Mouse (Mus musculus): ENCODE measurements around the gene Tmem120b.

Tmem120b gene

GRCm38 (mm10) chr5:123125638-123126406 is 57.6 kb downstream of the Tmem120b start:
- peak; percentile 76 to 81 for DNase-seq (ENCODE audit: inconsistent age in 2 of 2, low spot score in 1 of 2)

- no peak for DNase-seq (ENCODE audit: inconsistent age in 2 of 2, low spot score in 1 of 2)
Measured at GRCm38 (mm10) chr5:123127031-123127430, 58.8 kb downstream of the Tmem120b start.

DNA sequence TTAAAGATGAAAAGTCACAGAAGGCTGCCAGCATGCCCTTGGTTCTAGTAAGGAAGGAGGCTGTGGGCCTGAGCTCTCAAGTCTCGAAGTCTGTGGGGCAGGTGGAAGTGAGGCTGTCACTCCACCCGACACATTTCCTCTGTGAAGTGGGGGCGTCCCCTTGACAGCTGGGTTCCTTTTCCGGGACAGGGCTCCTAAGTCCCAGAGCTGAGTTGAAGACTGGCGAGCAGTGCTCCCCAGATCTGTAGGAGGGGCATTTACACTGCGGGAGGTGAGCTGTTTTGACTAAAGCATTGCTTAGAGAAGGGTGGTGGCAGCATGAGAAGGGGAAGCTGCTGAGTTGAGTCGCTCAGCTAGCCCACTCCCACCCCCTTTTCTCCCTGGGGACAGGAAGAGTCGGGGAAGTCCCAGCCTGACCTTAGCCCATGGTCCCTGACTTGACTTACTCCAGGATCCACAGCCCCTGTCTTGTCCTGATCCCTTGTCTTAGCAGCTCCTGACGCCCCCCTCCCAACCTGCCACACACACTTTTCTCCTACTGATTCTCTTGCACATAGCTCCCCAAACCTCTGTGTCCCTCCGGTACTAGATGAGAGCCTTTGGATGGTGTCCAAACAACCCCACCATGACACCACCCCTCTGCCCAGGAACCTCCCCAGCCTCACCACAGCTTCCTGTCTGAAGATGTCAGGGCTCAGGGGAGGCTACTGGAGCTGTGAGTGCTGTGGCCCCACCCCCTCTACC is 60.4 kb downstream of the Tmem120b start:
- peak; percentile 15 to 46 for DNase-seq (ENCODE audit: inconsistent age in 2 of 2, low spot score in 1 of 2)

DNA sequence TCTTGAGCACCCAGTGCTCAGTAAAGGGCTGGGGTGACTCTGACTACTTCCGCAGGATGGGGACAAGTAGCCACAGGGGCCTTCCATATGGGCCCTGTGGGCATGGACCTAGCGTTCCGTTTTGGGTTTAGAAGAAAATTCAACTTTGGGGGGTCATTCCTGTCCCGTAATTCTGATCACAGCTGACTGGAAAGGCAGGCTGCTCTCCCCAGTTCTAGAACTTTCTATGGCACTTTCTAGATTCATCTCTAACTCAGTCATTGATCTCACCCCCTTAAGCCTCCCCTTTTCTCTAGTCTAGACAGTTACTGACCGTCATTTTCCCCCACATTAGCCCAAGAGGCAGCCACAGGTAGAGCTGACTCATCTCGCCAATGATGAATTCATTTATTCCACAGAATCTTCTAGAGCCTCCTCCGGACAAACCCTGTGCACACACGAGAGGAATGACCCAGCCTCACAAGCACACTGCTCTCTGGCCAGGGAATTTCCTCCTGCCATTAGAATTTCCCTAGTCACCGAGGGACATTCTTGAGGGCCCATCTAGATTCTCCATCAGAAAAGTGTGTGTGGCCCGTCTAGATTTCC is 61.0 kb downstream of the Tmem120b start:
- no peak for DNase-seq (ENCODE audit: inconsistent age in 2 of 2, low spot score in 1 of 2)

GRCm38 (mm10) chr5:123130030-123130813 is 62.0 kb downstream of the Tmem120b start:
- DNase-seq (ENCODE audit: inconsistent age in 2 of 2, low spot score in 1 of 2) = no peak

GRCm38 (mm10) chr5:123130814-123131148 is 62.6 kb downstream of the Tmem120b start:
- peak in 1 of 2 experiments; percentile 16 for DNase-seq (ENCODE audit: inconsistent age in 2 of 2, low spot score in 1 of 2)

DNA sequence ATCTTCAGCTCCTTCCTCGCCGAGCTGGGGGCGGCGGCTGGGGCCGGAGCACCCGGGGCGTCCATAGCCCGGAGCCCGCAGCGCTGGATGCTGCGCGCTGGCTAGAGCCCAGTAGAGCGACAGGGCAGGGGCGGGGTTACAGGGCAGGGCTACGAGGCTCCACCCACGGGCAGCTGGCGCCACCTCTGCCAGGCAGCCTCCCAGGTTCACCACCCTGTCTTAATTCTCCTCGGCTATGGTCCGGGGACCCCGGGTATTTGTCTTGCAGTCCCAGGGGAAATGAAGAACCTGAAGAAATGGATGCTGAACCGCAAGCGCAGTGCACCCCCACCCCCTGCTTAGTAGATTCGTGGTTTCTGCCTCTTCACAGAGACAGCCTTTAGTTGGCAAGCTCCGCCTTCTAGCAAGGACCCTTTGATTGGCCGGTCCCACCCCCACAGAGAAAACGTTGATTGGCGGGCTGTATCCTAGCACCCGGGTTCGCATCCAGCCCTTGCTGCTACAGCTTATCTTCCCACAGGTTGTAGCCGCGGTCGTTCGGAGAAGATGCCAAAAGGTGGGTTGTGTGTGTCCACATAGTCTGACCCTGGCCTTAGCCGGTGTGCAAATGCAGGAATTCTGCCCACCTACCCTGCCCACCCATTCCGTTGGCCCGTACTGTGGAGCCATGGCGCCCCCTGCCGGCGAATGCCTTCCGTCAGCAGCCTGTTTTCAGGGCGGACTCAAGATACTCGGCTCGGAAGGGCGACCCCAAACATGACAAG is 64.3 kb downstream of the Tmem120b start, which contains the start of gene Rhof:
Gene Rhof, minus strand, starts transcription at position 385 of the 764 bp plus-strand sequence.
- DNase-seq (ENCODE audit: inconsistent age in 2 of 2, low spot score in 1 of 2) = peak; percentile 90 to 94

GRCm38 (mm10) chr5:123133083-123133783 is 65.0 kb downstream of the Tmem120b start:
- peak; percentile 89 to 98 for DNase-seq (ENCODE audit: inconsistent age in 2 of 2, low spot score in 1 of 2)

- DNase-seq (ENCODE audit: inconsistent age in 2 of 2, low spot score in 1 of 2) = peak in 1 of 2 experiments; percentile 55
Measured at GRCm38 (mm10) chr5:123133784-123134143, 65.5 kb downstream of the Tmem120b start.

DNA sequence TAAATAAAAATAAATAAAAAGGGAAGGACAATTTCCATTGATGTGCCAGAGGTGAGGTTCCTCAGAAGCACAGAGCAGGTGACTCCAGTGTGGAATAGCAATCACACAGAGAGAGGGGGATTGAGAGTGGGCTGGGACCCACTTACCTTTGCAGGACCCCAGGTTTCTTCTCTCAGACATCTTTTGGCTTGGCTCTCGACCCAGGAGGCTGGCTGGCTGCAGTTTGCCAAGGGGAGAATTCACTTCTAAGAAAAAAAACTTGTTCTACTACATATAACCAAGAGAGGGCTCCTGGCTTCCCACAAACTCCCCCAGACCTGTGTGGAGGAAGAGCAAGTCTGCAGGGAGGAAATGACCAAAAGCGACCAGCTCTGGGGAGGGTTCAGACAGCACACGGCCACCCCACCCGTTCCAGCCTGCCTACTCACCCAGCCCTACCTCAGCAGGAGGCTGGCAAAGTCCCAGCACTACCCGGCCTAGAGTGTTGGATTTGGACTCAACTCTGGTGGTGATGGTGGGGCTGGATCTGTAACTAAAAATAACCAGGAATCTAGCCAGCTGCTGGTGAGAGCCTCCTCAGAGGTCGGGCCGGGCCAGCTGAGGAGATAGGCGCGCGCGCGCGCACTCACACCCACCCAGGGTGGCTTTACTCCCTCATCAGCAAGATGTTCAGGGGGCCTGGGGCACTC is 66.1 kb downstream of the Tmem120b start:
- DNase-seq (ENCODE audit: inconsistent age in 2 of 2, low spot score in 1 of 2) = peak; percentile 70 to 84

DNA sequence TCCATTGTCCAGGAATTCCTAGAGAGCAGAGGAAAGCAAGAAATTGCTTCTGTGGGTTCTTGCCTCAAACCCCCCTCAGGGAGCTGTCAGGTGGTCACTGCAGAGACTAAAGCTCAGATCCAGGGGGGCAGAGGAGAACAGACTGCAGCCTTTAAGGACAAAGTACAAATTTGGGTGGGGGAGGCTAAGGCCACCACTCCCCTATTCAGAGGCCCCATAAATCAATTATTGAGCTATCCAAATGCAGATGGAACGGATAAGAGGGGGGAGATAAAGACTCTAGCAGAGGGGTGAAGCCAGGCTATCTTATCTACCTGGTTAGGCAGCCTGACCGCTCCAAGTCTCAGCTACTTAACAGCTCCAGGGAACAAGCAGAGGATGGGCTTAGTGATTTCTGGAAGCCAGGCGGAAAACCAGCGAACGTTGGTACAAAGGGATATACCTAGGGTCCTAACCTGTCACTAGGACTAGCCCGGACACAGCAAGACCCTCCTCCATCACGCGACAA is 66.7 kb downstream of the Tmem120b start:
- DNase-seq (ENCODE audit: inconsistent age in 2 of 2, low spot score in 1 of 2) = no peak

GRCm38 (mm10) chr5:123135471-123136360 is 67.5 kb downstream of the Tmem120b start:
- DNase-seq (ENCODE audit: inconsistent age in 2 of 2, low spot score in 1 of 2) = peak; percentile 97 to 98

DNA sequence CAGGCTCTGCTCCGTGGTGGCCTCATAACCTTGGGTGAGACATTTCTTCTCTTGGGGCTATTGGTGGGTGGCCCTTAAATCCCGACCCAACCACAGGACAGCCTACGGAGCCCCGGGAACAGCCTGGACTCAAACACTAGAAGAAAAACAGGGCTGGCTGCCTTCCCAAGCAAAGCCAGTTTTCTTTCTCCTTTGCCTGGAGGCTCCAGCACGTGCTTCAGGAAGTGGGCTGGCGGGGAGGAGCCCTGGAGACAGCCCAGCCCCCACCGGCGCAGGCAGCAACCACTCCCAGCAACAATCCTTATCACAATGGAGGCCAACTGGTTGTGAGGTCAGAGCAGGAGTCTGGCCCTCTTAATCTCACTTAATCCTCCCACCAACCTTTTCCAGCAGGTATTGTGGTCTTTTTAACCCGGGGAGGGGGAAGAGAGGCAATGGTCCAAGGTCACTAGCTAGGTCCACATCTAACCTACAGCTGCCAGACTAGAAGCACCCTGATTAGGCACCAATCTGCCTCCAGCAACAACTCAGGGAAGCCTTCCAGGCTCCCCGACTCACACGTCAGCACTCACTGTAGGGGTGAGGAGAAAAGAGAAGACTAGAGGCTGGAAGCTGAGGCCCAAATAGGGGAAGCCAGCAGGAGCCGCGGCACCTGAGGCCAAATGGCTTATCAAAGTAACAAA is 68.3 kb downstream of the Tmem120b start:
- peak; percentile 96 to 97 for DNase-seq (ENCODE audit: inconsistent age in 2 of 2, low spot score in 1 of 2)

- DNase-seq (ENCODE audit: inconsistent age in 2 of 2, low spot score in 1 of 2) = peak; percentile 91 to 96
Measured at GRCm38 (mm10) chr5:123137044-123137909, 69.1 kb downstream of the Tmem120b start.

DNA sequence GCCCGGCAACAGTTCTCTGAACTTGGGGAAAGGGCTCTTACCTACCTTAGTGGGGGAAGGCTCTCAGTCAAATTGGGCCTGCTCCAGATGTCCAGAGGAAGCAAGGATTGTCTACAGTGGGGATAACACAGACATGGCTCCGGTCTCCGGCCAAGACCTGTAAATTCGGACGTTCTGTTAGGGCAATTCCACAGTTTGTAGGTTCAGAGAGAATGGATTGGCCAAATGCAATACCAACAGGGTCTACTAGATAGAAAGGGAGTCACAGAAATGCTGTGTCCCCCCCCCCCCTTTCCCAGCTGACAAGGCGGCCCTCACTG is 69.7 kb downstream of the Tmem120b start:
- no peak for DNase-seq (ENCODE audit: inconsistent age in 2 of 2, low spot score in 1 of 2)

DNA sequence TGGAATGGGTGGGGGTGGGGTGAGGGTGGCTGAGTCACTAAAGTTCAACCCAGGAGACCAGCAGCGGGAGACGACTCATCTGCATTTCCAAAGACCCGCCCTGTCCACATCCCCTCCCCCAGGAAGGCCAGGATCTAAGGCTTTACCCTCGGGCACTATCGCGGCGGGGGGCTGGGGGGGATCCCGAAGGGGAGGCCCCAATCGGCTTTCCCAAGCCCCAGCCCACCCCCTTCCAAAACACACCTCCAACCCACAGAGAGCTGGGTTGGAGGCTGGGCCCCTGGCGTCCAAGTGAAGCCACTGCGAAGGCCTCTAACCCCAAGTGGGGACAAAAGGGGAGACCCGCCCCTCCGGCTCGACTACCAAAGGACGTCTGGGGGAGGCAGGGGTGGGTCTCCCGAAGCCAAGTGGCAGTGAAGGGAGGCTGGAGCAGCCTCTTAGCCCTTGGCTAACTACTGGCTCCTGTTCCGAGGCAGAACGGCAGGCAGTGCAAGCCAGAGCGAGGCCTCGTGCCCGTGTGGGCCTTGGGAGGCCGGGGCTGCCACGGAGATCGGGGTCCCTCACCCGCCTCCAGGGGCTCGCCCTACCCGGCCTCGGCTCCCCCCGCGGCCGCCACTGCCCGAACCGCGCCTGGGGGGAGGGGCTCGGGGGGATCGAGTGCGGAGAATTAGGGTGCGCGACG is 70.2 kb downstream of the Tmem120b start:
- DNase-seq (ENCODE audit: inconsistent age in 2 of 2, low spot score in 1 of 2) = peak; percentile 91 to 94

All from adrenal gland, adult (tissue).